Mouse (Mus musculus) liver, adult 2 months (tissue): ENCODE data around the gene Rpgrip1l. TPM values are rescaled to one million over a fixed set of nuclear protein-coding genes. Genes with fewer than 3 reads are reported as not detected.

Experiments
- DNase-seq: peaks from one replicate; pipeline ENCODE4 v3.0.0-alpha.2; 2011; ENCODE audit warnings: low read depth, low spot score; ENCODE audit errors: extremely low read depth
- H3K27ac ChIP-seq: fragments of 200-500 bp; replicated peaks from 2 replicates; pipeline ENCODE4 v1.5.1; 2012; ENCODE audit warnings: low read depth, mild to moderate bottlenecking, control low read depth, inconsistent platforms, low read length; ENCODE audit not compliant: insufficient read depth
- H3K27me3 ChIP-seq: fragments of 200-500 bp; 2 replicates; pipeline ENCODE4 v1.6.1; 2012; ENCODE audit warnings: mild to moderate bottlenecking, moderate library complexity, low read length, inconsistent platforms; ENCODE audit not compliant: control insufficient read depth, insufficient read depth
- H3K36me3 ChIP-seq: fragments of 200-500 bp; 2 replicates; pipeline ENCODE4 v1.6.1; 2012; ENCODE audit warnings: low read length, inconsistent platforms; ENCODE audit not compliant: control insufficient read depth, insufficient read depth
- H3K4me1 ChIP-seq: fragments of 200-500 bp; 2 replicates; pipeline ENCODE4 v1.6.1; 2011; ENCODE audit warnings: low read length; ENCODE audit not compliant: control insufficient read depth, insufficient read depth
- H3K4me3 ChIP-seq: fragments of 200-500 bp; 2 replicates; pipeline ENCODE4 v1.5.1; 2011; ENCODE audit warnings: low read depth, mild to moderate bottlenecking, control low read depth, low read length, moderate library complexity; ENCODE audit not compliant: insufficient read depth
- H3K79me2 ChIP-seq: fragments of 200-500 bp; 2 replicates; pipeline ENCODE4 v1.6.1; 2012; ENCODE audit warnings: inconsistent platforms, mild to moderate bottlenecking, low read length, moderate library complexity; ENCODE audit not compliant: control insufficient read depth, insufficient read depth
- H3K9ac ChIP-seq: fragments of 200-500 bp; 2 replicates; pipeline ENCODE4 v1.6.1; 2012; ENCODE audit warnings: low read depth, mild to moderate bottlenecking, control low read depth, inconsistent platforms, low read length
- CTCF ChIP-seq: fragments of 200-500 bp; IDR thresholded peaks from 2 replicates; pipeline ENCODE4 v1.5.1; 2011; ENCODE audit warnings: low read depth, low read length, control low read depth
- POLR2A ChIP-seq: fragments of 200-500 bp; IDR thresholded peaks from 2 replicates; pipeline ENCODE4 v1.6.1; 2011; ENCODE audit warnings: low read length, control low read depth; ENCODE audit not compliant: insufficient read depth; ENCODE audit errors: extremely low read depth
- whole genome bisulfite sequencing: fragments of 180-500 bp; shearing (Covaris S2); methylation state at CpG from one replicate; pipeline ENCODE4 v1.1.7; 2018; 5-methylcytosine and 5-hydroxymethylcytosine counted together
- polyA plus RNA-seq: library from polyadenylated mRNA; depleted of rRNA; stranded (reverse); fragments of >200 nt; gene quantifications from 2 replicates; pipeline ENCODE4 v1.2.3, GENCODE M21; 2012
- total RNA-seq: library from RNA; depleted of rRNA; stranded (reverse); fragments of >200 nt; gene quantifications from 2 replicates; pipeline ENCODE4 v1.2.3, GENCODE M21; 2014

Gene Rpgrip1l
- total and polyA plus RNA-seq, 2 experiments = 0.22 to 2.5 TPM

GRCm38 (mm10) chr8:91327471-91328205 lies 14.6 kb upstream of the Rpgrip1l start:
- Histone ChIP-seq H3K9ac (no peak overlapping the region), H3K36me3 (no peaks in the 10 kb centered on the region), H3K4me3 (no peak overlapping the region), H3K27ac (no peak overlapping the region), H3K27me3 (no peaks in the 10 kb centered on the region), H3K4me1 (peaks cover 19% of the 10 kb centered on the region), H3K79me2 (peaks cover 18% of the 10 kb centered on the region)
- WGBS = 95% methylated on average over 11 of the region's 11 CpGs
- TF ChIP-seq CTCF = no peak
- TF ChIP-seq POLR2A = no peak
- no peak for DNase-seq

GRCm38 (mm10) chr8:91326946-91327345 lies 13.9 kb upstream of the Rpgrip1l start:
- Histone ChIP-seq H3K9ac (no peak overlapping the region), H3K36me3 (no peaks in the 10 kb centered on the region), H3K4me1 (peaks cover 16% of the 10 kb centered on the region), H3K27me3 (no peaks in the 10 kb centered on the region), H3K27ac (no peak overlapping the region), H3K4me3 (no peak overlapping the region), H3K79me2 (peaks cover 18% of the 10 kb centered on the region)
- TF ChIP-seq CTCF = no peak
- TF ChIP-seq POLR2A = no peak
- 95% methylated on average over 6 of the region's 6 CpGs for WGBS
- no peak for DNase-seq

GRCm38 (mm10) chr8:91326018-91326417 lies 13.0 kb upstream of the Rpgrip1l start:
- H3K79me2 ChIP-seq = peaks cover 18% of the 10 kb centered on the region
- H3K4me1 ChIP-seq = peaks cover 11% of the 10 kb centered on the region
- H3K4me3 ChIP-seq = no peak overlapping the region
- no peak for TF ChIP-seq POLR2A
- TF ChIP-seq CTCF = no peak
- no peaks in the 10 kb centered on the region for H3K27me3 ChIP-seq
- 82% methylated on average over 3 of the region's 3 CpGs for WGBS
- DNase-seq = no peak
- H3K27ac ChIP-seq = no peak overlapping the region
- no peak overlapping the region for H3K9ac ChIP-seq
- no peaks in the 10 kb centered on the region for H3K36me3 ChIP-seq

GRCm38 (mm10) chr8:91324916-91325315 lies 11.9 kb upstream of the Rpgrip1l start:
- WGBS = 72% methylated on average over 4 of the region's 4 CpGs
- no peak overlapping the region for H3K4me3 ChIP-seq
- no peaks in the 10 kb centered on the region for H3K36me3 ChIP-seq
- TF ChIP-seq POLR2A = no peak
- no peak for TF ChIP-seq CTCF
- no peak for DNase-seq
- H3K79me2 ChIP-seq = peaks cover 17% of the 10 kb centered on the region
- H3K9ac ChIP-seq = no peak overlapping the region
- H3K4me1 ChIP-seq = peaks cover 11% of the 10 kb centered on the region
- H3K27ac ChIP-seq = no peak overlapping the region
- no peaks in the 10 kb centered on the region for H3K27me3 ChIP-seq

- 29% methylated on average over 9 of the region's 9 CpGs for WGBS
- DNase-seq = peak; percentile 75
- no peak overlapping the region for H3K27ac ChIP-seq
- peaks cover 13% of the 10 kb centered on the region for H3K79me2 ChIP-seq
- no peaks in the 10 kb centered on the region for H3K27me3 ChIP-seq
- no peak overlapping the region for H3K9ac ChIP-seq
- TF ChIP-seq CTCF = peak; percentile 82
- TF ChIP-seq POLR2A = no peak
- no peaks in the 10 kb centered on the region for H3K36me3 ChIP-seq
- no peak overlapping the region for H3K4me3 ChIP-seq
- H3K4me1 ChIP-seq = peaks cover 9% of the 10 kb centered on the region
Measured at GRCm38 (mm10) chr8:91324271-91324670, 11.2 kb upstream of the Rpgrip1l start.

- H3K36me3 ChIP-seq = no peaks in the 10 kb centered on the region
- no peak overlapping the region for H3K9ac ChIP-seq
- H3K4me3 ChIP-seq = no peak overlapping the region
- no peaks in the 10 kb centered on the region for H3K27me3 ChIP-seq
- no peak for TF ChIP-seq CTCF
- no peak for TF ChIP-seq POLR2A
- peak; percentile 83 for DNase-seq
- H3K79me2 ChIP-seq = peaks cover 15% of the 10 kb centered on the region
- WGBS = 31% methylated on average over 7 of the region's 7 CpGs
- no peak overlapping the region for H3K27ac ChIP-seq
- H3K4me1 ChIP-seq = peaks cover 8% of the 10 kb centered on the region
Measured at GRCm38 (mm10) chr8:91323511-91323910, 10.4 kb upstream of the Rpgrip1l start.
